Mouse (Mus musculus) neural tube, embryonic 11.5 days (tissue): ENCODE measurements around the gene Hdlbp. TPM values are rescaled to one million over a fixed set of nuclear protein-coding genes. Genes with fewer than 3 reads are reported as not detected.
"Not testable (repeated sequence)": the region's sequence is repeated elsewhere in the genome, so short reads cannot be mapped to it uniquely, and the experiment has no call there.

ENCODE experiments used
- ATAC-seq: fragments of 200-750 bp; cut with Nextera tagmentation; 2 replicates; pipeline ENCODE4 v1.8.0; 2017; ENCODE audit warnings: moderate number of reproducible peaks, mild to moderate bottlenecking, moderate TSS enrichment, moderate library complexity; ENCODE audit not compliant: insufficient read depth, low FRiP score, low TSS enrichment
- DNase-seq: peaks from one replicate; pipeline ENCODE4 v3.0.0-alpha.2; 2015; ENCODE audit warnings: low spot score
- H3K27ac ChIP-seq: fragments of 300-500 bp; sonication (generic); 2 replicates; pipeline ENCODE4 v1.5.1; 2014; ENCODE audit warnings: low read depth, mild to moderate bottlenecking, low read length
- H3K27me3 ChIP-seq: fragments of 300-500 bp; sonication (generic); 2 replicates; pipeline ENCODE4 v1.6.1; 2014; ENCODE audit warnings: mild to moderate bottlenecking, low read length, mixed read lengths; ENCODE audit not compliant: control insufficient read depth, insufficient read depth
- H3K36me3 ChIP-seq: fragments of 300-500 bp; sonication (generic); 2 replicates; pipeline ENCODE4 v1.6.1; 2014; ENCODE audit warnings: mild to moderate bottlenecking, low read length, moderate library complexity, mixed read lengths; ENCODE audit not compliant: control insufficient read depth, insufficient read depth
- H3K4me1 ChIP-seq: fragments of 300-500 bp; sonication (generic); 2 replicates; pipeline ENCODE4 v1.6.1; 2014; ENCODE audit warnings: low read length, mixed read lengths; ENCODE audit not compliant: control insufficient read depth, insufficient read depth
- H3K4me2 ChIP-seq: fragments of 300-500 bp; sonication (generic); 2 replicates; pipeline ENCODE4 v1.6.1; 2014; ENCODE audit warnings: low read depth, mild to moderate bottlenecking, moderate library complexity
- H3K4me3 ChIP-seq: fragments of 300-500 bp; sonication (generic); 2 replicates; pipeline ENCODE4 v1.5.1; 2014; ENCODE audit warnings: low read depth, low read length
- H3K9ac ChIP-seq: fragments of 300-500 bp; sonication (generic); 2 replicates; pipeline ENCODE4 v1.6.1; 2014; ENCODE audit warnings: mild to moderate bottlenecking, low read length
- H3K9me3 ChIP-seq: fragments of 300-500 bp; sonication (generic); 2 replicates; pipeline ENCODE4 v1.6.1; 2016; ENCODE audit warnings: low read length; ENCODE audit not compliant: control insufficient read depth
- WGBS: fragments of 180-500 bp; shearing (Covaris S2); extraction: QIAGEN DNeasy Blood & Tissue Kit; methylation state at CpG from one replicate; pipeline ENCODE4 v1.1.7; 2014; 5-methylcytosine and 5-hydroxymethylcytosine counted together
- polyA plus RNA-seq: library from polyadenylated mRNA; unstranded; fragments of >200 nt; fragmentation: Nextera tagmentation; extraction: Ambion mirVana; gene quantifications from 2 replicates; pipeline ENCODE4 v1.2.1, GENCODE M21; 2014

Hdlbp gene
- polyA plus RNA-seq, 1 experiment from 2014 or later, result 95.7 TPM

GRCm38 (mm10) chr1:93495312-93495711 is 16.7 kb upstream of the Hdlbp start:
- DNase-seq (no peak), ATAC-seq (no peak)
- no peaks in the 10 kb centered on the region for H3K27me3 ChIP-seq
- H3K4me1 ChIP-seq, result no peaks in the 10 kb centered on the region
- no peak overlapping the region for H3K9ac ChIP-seq
- H3K4me3 ChIP-seq, result no peak overlapping the region
- no peak overlapping the region for H3K4me2 ChIP-seq
- no peak overlapping the region for H3K27ac ChIP-seq
- no peaks in the 10 kb centered on the region for H3K9me3 ChIP-seq
- 93% methylated on average over 3 of the region's 3 CpGs for WGBS
- peaks cover 2% of the 10 kb centered on the region; the same call in 1 of the 2 replicates for H3K36me3 ChIP-seq

GRCm38 (mm10) chr1:93486302-93486701 is 7.7 kb upstream of the Hdlbp start:
- 98% methylated on average over 2 of the region's 3 CpGs for WGBS
- H3K27ac ChIP-seq, H3K4me1 ChIP-seq, H3K4me2 ChIP-seq, H3K36me3 ChIP-seq, DNase-seq, H3K9me3 ChIP-seq, H3K27me3 ChIP-seq, ATAC-seq, H3K4me3 ChIP-seq, H3K9ac ChIP-seq: not testable (repeated sequence)

DNA sequence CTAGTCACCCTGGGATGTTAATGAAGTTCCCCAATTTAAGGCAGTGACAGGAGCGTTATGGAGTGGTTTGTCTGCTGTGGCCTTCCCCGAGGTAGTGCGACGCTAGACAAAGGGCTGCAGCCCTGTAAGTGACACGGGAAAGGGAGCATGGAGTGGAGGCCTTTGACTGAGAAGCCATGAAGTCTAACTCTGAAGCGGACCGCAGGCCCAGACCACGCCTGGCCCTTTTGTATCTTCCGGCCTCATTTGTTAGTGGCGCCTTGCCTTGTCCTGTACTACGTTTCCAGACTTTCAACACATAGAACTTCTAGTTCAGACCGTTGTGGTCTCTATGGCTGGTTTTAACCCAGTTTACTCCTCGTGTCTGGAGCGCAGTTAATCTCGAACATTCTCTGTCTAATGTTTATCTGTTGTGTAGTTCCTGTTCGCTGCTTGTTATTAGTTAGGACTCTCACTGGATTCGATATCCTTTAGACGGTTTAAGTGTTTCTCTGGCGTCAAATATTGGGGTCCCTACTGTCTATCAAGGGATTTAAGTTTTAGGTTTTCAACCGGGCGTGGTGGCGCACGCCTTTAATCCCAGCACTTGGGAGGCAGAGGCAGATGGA is 965 bp upstream of the Hdlbp start:
- H3K36me3 ChIP-seq, result no peaks in the 10 kb centered on the region; the same call in 1 of the 2 replicates
- peak overlapping the region; percentile 78 for H3K4me3 ChIP-seq
- H3K27me3 ChIP-seq, result no peaks in the 10 kb centered on the region
- H3K4me2 ChIP-seq, result peak overlapping the region; percentile 63
- DNase-seq (no peak), ATAC-seq (no peak)
- H3K4me1 ChIP-seq, result peaks cover 7% of the 10 kb centered on the region; the same call in 1 of the 2 replicates
- 9% methylated on average over 23 of the region's 23 CpGs for WGBS
- H3K9ac ChIP-seq, result peak overlapping the region; percentile 73
- peak overlapping the region; percentile 84 for H3K27ac ChIP-seq
- no peaks in the 10 kb centered on the region for H3K9me3 ChIP-seq

GRCm38 (mm10) chr1:93477758-93478585 is 643 bp downstream of the Hdlbp start:
- no peaks in the 10 kb centered on the region for H3K27me3 ChIP-seq
- H3K27ac ChIP-seq, result peak overlapping the region; percentile 84
- H3K9me3 ChIP-seq, result no peaks in the 10 kb centered on the region
- H3K4me3 ChIP-seq, result peak overlapping the region; percentile 78
- peak overlapping the region; percentile 70 for H3K9ac ChIP-seq
- ATAC-seq (peak; percentile 96), DNase-seq (peak; percentile 98)
- no peaks in the 10 kb centered on the region; the same call in 1 of the 2 replicates for H3K36me3 ChIP-seq
- H3K4me1 ChIP-seq, result peaks cover 7% of the 10 kb centered on the region; the same call in 1 of the 2 replicates
- WGBS, result under 1% methylated on average over 41 of the region's 41 CpGs
- H3K4me2 ChIP-seq, result peak overlapping the region; percentile 64

- Histone ChIP-seq H3K9ac (no peak overlapping the region), H3K27ac (no peak overlapping the region), H3K27me3 (no peaks in the 10 kb centered on the region), H3K9me3 (no peaks in the 10 kb centered on the region), H3K4me1 (peaks cover 7% of the 10 kb centered on the region; the same call in 1 of the 2 replicates), H3K4me2 (no peak overlapping the region), H3K4me3 (no peak overlapping the region), H3K36me3 (no peaks in the 10 kb centered on the region)
- DNase-seq, result no peak
- no peak for ATAC-seq
- 94% methylated on average over 3 of the region's 3 CpGs for WGBS
Measured at GRCm38 (mm10) chr1:93475694-93476093, 2.9 kb downstream of the Hdlbp start.

- Histone ChIP-seq H3K4me2 (no peak overlapping the region), H3K4me1 (no peaks in the 10 kb centered on the region), H3K27ac (no peak overlapping the region), H3K9me3 (no peaks in the 10 kb centered on the region), H3K9ac (no peak overlapping the region), H3K36me3 (no peaks in the 10 kb centered on the region), H3K27me3 (no peaks in the 10 kb centered on the region), H3K4me3 (no peak overlapping the region)
- ATAC-seq, result no peak
- 93% methylated on average over 4 of the region's 4 CpGs for WGBS
- no peak for DNase-seq
Measured at GRCm38 (mm10) chr1:93468626-93469025, 10.0 kb downstream of the Hdlbp start.

GRCm38 (mm10) chr1:93465746-93466145 is 12.9 kb downstream of the Hdlbp start:
- Histone ChIP-seq H3K27ac (no peak overlapping the region), H3K9me3 (no peaks in the 10 kb centered on the region), H3K4me3 (no peak overlapping the region), H3K36me3 (no peaks in the 10 kb centered on the region), H3K4me2 (no peak overlapping the region), H3K9ac (no peak overlapping the region), H3K27me3 (no peaks in the 10 kb centered on the region), H3K4me1 (no peaks in the 10 kb centered on the region)
- ATAC-seq (no peak), DNase-seq (no peak)

DNA sequence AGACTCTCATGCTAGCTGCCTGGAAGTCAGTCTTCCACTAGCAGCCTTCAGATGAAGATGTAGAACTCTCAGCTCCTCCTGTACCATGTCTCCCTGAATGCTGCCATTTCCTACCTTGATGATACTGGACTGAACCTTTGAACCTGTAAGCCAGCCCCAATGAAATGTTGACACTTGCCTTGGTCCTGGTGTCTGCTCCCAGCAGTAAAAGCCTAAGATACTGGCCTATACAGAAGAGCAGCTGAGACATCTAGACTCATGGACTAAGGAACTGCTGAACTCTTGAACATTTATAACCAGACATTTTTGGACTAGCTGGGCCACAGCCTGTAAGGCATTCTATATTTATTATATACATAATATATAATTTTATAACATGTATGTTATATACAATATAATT is 13.5 kb downstream of the Hdlbp start:
- H3K36me3 ChIP-seq, result no peaks in the 10 kb centered on the region
- H3K4me2 ChIP-seq, result no peak overlapping the region
- no peaks in the 10 kb centered on the region for H3K27me3 ChIP-seq
- no peak overlapping the region for H3K9ac ChIP-seq
- H3K9me3 ChIP-seq, result no peaks in the 10 kb centered on the region
- no peak overlapping the region for H3K4me3 ChIP-seq
- DNase-seq, result no peak
- H3K4me1 ChIP-seq, result no peaks in the 10 kb centered on the region
- no peak for ATAC-seq
- H3K27ac ChIP-seq, result no peak overlapping the region

DNA sequence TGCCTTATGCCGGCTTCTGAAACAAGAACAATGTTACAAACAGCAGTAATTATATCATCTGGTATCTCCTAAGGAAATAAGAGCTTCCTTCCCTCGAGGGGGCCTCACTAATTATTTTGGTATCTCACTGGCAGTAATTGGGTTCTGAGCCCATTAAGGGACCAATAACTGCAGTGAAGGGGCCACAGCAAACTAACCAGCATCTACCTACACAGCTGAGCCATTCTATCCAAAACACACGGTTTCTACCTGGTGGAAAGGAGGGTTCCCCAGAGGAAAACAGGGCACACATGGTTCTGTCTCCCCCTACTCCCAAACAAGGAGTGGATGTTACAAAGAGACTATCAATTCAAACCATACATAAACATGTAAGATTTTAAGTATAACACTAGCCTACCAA is 19.5 kb downstream of the Hdlbp start:
- ATAC-seq (no peak), DNase-seq (no peak)
- H3K27me3 ChIP-seq, result no peaks in the 10 kb centered on the region
- no peak overlapping the region for H3K9ac ChIP-seq
- no peak overlapping the region for H3K4me2 ChIP-seq
- H3K4me1 ChIP-seq, result no peaks in the 10 kb centered on the region
- H3K9me3 ChIP-seq, result no peaks in the 10 kb centered on the region
- H3K4me3 ChIP-seq, result no peak overlapping the region
- H3K36me3 ChIP-seq, result no peaks in the 10 kb centered on the region
- no peak overlapping the region for H3K27ac ChIP-seq
- WGBS, result 63% methylated on average over 3 of the region's 3 CpGs
